14 mouse cellular contexts compared by ENCODE assay signal in genomic region chr9:64227736-64228135, GRCm38 (mm10). TPM values are rescaled to one million over a fixed set of nuclear protein-coding genes. Genes with fewer than 3 reads are reported as not detected.
DNase-seq lines count a peak whose midpoint lies in the region; ATAC-seq and TF ChIP-seq lines count a peak whose summit lies in the region.
"Had no signal": no experiment of that assay in that cellular context is flagged by ENCODE, and none has a peak within 500 bp of the region (broad histone marks: within the 10 kb centered on the region; RNA-seq: fewer than 3 reads in every experiment).

No protein-coding gene starts in this region.

- TF ChIP-seq CTCF in thymus, adult 2 months (IDR thresholded peaks at IDR 0.05; ENCODE audit: borderline replicate concordance, control insufficient read depth, extremely low read depth, insufficient read depth, low read length, poor library complexity) = no peak

- no peak overlapping the region for H3K4me2 ChIP-seq in heart, embryonic 12.5 days
- H3K4me2 ChIP-seq in liver, embryonic 12.5 days = peak overlapping the region; percentile 20; the same call in 1 of the 2 replicates
- H3K4me2 ChIP-seq: embryonic facial prominence, embryonic 13.5 days; liver, embryonic 13.5 days had no signal

- DNase-seq in heart, adult 18-20 months = peak; percentile 14 to 21
- peak; percentile 45 for DNase-seq in T-cell, adult 2 months (ENCODE audit: low spot score)
- DNase-seq in thymus, adult 2 months = peak; percentile 37
- DNase-seq in frontal cortex, postnatal 10 days (ENCODE audit: low spot score in 2 of 2) = no peak
- DNase-seq in limb, embryonic 10.5 days (ENCODE audit: low spot score) = no peak
- DNase-seq in midbrain, embryonic 10.5 days (ENCODE audit: low spot score) = no peak
- DNase-seq: cerebellum, postnatal 14 days; kidney, postnatal 10 days; liver, embryonic 13.5 days had no signal

- no peak for ATAC-seq in heart, embryonic 12.5 days (ENCODE audit: insufficient number of reproducible peaks, low FRiP score)
- ATAC-seq in liver, embryonic 12.5 days = no peak
- ATAC-seq: forebrain, embryonic 16.5 days had no signal

- H3K9me3 ChIP-seq in heart, embryonic 12.5 days (replicated peaks) = no peaks in the 10 kb centered on the region
- H3K9me3 ChIP-seq in liver, embryonic 12.5 days (replicated peaks) = no peaks in the 10 kb centered on the region
- H3K9me3 ChIP-seq in limb, embryonic 10.5 days (replicated peaks) = no peaks in the 10 kb centered on the region
- no peaks in the 10 kb centered on the region for H3K9me3 ChIP-seq in midbrain, embryonic 10.5 days (replicated peaks)
- H3K9me3 ChIP-seq: embryonic facial prominence, embryonic 13.5 days; liver, embryonic 13.5 days had no signal

- H3K27me3 ChIP-seq in heart, embryonic 12.5 days (replicated peaks) = no peaks in the 10 kb centered on the region
- no peaks in the 10 kb centered on the region for H3K27me3 ChIP-seq in liver, embryonic 12.5 days (replicated peaks)
- no peaks in the 10 kb centered on the region for H3K27me3 ChIP-seq in thymus, adult 2 months (ENCODE audit: control insufficient read depth, insufficient read depth, low read length)
- no peaks in the 10 kb centered on the region for H3K27me3 ChIP-seq in limb, embryonic 10.5 days (ENCODE audit: low read depth, poor library complexity, severe bottlenecking)
- H3K27me3 ChIP-seq in midbrain, embryonic 10.5 days (ENCODE audit: low read depth, poor library complexity, severe bottlenecking) = no peaks in the 10 kb centered on the region
- H3K27me3 ChIP-seq: embryonic facial prominence, embryonic 13.5 days; liver, embryonic 13.5 days had no signal

- no peaks in the 10 kb centered on the region for H3K36me3 ChIP-seq in heart, embryonic 12.5 days
- no peaks in the 10 kb centered on the region for H3K36me3 ChIP-seq in liver, embryonic 12.5 days
- H3K36me3 ChIP-seq in thymus, adult 2 months (ENCODE audit: control insufficient read depth, insufficient read depth, low read length) = no peaks in the 10 kb centered on the region
- H3K36me3 ChIP-seq in limb, embryonic 10.5 days = peaks cover 10% of the 10 kb centered on the region; the same call in 1 of the 2 replicates
- H3K36me3 ChIP-seq in midbrain, embryonic 10.5 days = 0 out of 2 replicates have a peak, but pooled peaks cover 6% of the 10 kb centered on the region
- H3K36me3 ChIP-seq: embryonic facial prominence, embryonic 13.5 days had no signal

- H3K4me3 ChIP-seq in heart, embryonic 12.5 days = no peak overlapping the region
- H3K4me3 ChIP-seq in liver, embryonic 12.5 days = no peak overlapping the region
- H3K4me3 ChIP-seq in thymus, adult 2 months (ENCODE audit: control insufficient read depth, insufficient read depth, low read length) = no peak overlapping the region
- no peak overlapping the region for H3K4me3 ChIP-seq in limb, embryonic 10.5 days
- no peak overlapping the region for H3K4me3 ChIP-seq in midbrain, embryonic 10.5 days
- H3K4me3 ChIP-seq: embryonic facial prominence, embryonic 13.5 days; heart, adult 2 months; liver, embryonic 13.5 days had no signal

- no peak for TF ChIP-seq POLR2A in thymus, adult 2 months (IDR thresholded peaks at IDR 0.05; ENCODE audit: control insufficient read depth, extremely low read depth, insufficient read depth, low read length, poor library complexity)

- H3K9ac ChIP-seq in heart, embryonic 12.5 days = no peak overlapping the region
- H3K9ac ChIP-seq in liver, embryonic 12.5 days = no peak overlapping the region
- H3K9ac ChIP-seq: embryonic facial prominence, embryonic 13.5 days; liver, embryonic 13.5 days had no signal

- peaks cover 56% of the 10 kb centered on the region for H3K4me1 ChIP-seq in heart, embryonic 12.5 days (replicated peaks)
- H3K4me1 ChIP-seq in liver, embryonic 12.5 days = peaks cover 24% of the 10 kb centered on the region
- H3K4me1 ChIP-seq in thymus, adult 2 months (replicated peaks; ENCODE audit: control insufficient read depth, insufficient read depth, low read length) = peaks cover 6% of the 10 kb centered on the region
- H3K4me1 ChIP-seq in limb, embryonic 10.5 days = peaks cover 32% of the 10 kb centered on the region
- peaks cover 8% of the 10 kb centered on the region; the same call in 1 of the 2 replicates for H3K4me1 ChIP-seq in midbrain, embryonic 10.5 days

- WGBS in heart, embryonic 12.5 days = 56% methylated on average over 12 of the region's 12 CpGs
- 35% methylated on average over 12 of the region's 12 CpGs for WGBS in liver, embryonic 12.5 days (ENCODE audit: insufficient replicate concordance)
- 4% methylated on average over 12 of the region's 12 CpGs for WGBS in thymus, adult 2 months
- WGBS in limb, embryonic 10.5 days = 90% methylated on average over 12 of the region's 12 CpGs
- 87% methylated on average over 12 of the region's 12 CpGs for WGBS in midbrain, embryonic 10.5 days

- no peak overlapping the region for H3K27ac ChIP-seq in heart, embryonic 12.5 days (ENCODE audit: poor library complexity, severe bottlenecking)
- H3K27ac ChIP-seq in liver, embryonic 12.5 days = no peak overlapping the region
- H3K27ac ChIP-seq in thymus, adult 2 months (ENCODE audit: control insufficient read depth, insufficient read depth, low read length) = peak overlapping the region; percentile 39; the same call in 1 of the 2 replicates
- no peak overlapping the region for H3K27ac ChIP-seq in limb, embryonic 10.5 days
- no peak overlapping the region for H3K27ac ChIP-seq in midbrain, embryonic 10.5 days (replicated peaks)
- H3K27ac ChIP-seq: embryonic facial prominence, embryonic 13.5 days; heart, adult 2 months; liver, embryonic 13.5 days had no signal

RNA-seq across cellular contexts. Expression of gene Uchl4, which starts 7.3 kb away (rescaled TPM):
- total RNA-seq in heart, adult 18-20 months (2021) = 1 to 10 TPM; 3.0 to 3.5 TPM
- 2.7 and 2.8 TPM in 2 replicates for polyA plus RNA-seq in heart, embryonic 12.5 days (2016; fragmentation: Nextera tagmentation; extraction: Ambion mirVana)
- polyA plus RNA-seq in liver, embryonic 12.5 days (2016; fragmentation: Nextera tagmentation; extraction: Ambion mirVana) = 1.5 and 2.0 TPM in 2 replicates
- polyA plus RNA-seq in thymus, adult 2 months (2012; rRNA removed) = 0.18 TPM in 1 of 2 replicates, not detected in the other
- 3.5 and 3.7 TPM in 2 replicates for polyA plus RNA-seq in limb, embryonic 10.5 days (2016; fragmentation: Nextera tagmentation; extraction: Ambion mirVana)
- 3.0 and 3.1 TPM in 2 replicates for polyA plus RNA-seq in midbrain, embryonic 10.5 days (2016; fragmentation: Nextera tagmentation; extraction: Ambion mirVana)

RNA-seq across cellular contexts. Expression of gene Map2k1, which starts 25.7 kb away (rescaled TPM):
- 10 to 100 TPM; 50.1 to 51.8 TPM for total RNA-seq in heart, adult 18-20 months (2021)
- 99.7 and 100 TPM in 2 replicates for polyA plus RNA-seq in heart, embryonic 12.5 days (2016; fragmentation: Nextera tagmentation; extraction: Ambion mirVana)
- polyA plus RNA-seq in liver, embryonic 12.5 days (2016; fragmentation: Nextera tagmentation; extraction: Ambion mirVana) = 41.2 and 43.8 TPM in 2 replicates
- 47.6 and 50.4 TPM in 2 replicates for polyA plus RNA-seq in thymus, adult 2 months (2012; rRNA removed)
- 76.5 and 82.6 TPM in 2 replicates for polyA plus RNA-seq in limb, embryonic 10.5 days (2016; fragmentation: Nextera tagmentation; extraction: Ambion mirVana)
- 75.9 and 86.7 TPM in 2 replicates for polyA plus RNA-seq in midbrain, embryonic 10.5 days (2016; fragmentation: Nextera tagmentation; extraction: Ambion mirVana)

RNA-seq across cellular contexts. Expression of gene Snapc5, which starts 48.7 kb away (rescaled TPM):
- 10 to 100 TPM; 20.2 to 23.9 TPM for total RNA-seq in heart, adult 18-20 months (2021)
- polyA plus RNA-seq in heart, embryonic 12.5 days (2016; fragmentation: Nextera tagmentation; extraction: Ambion mirVana) = 21.9 and 23.0 TPM in 2 replicates
- polyA plus RNA-seq in liver, embryonic 12.5 days (2016; fragmentation: Nextera tagmentation; extraction: Ambion mirVana) = 14.9 and 17.4 TPM in 2 replicates
- 9.2 and 9.6 TPM in 2 replicates for polyA plus RNA-seq in thymus, adult 2 months (2012; rRNA removed)
- polyA plus RNA-seq in limb, embryonic 10.5 days (2016; fragmentation: Nextera tagmentation; extraction: Ambion mirVana) = 28.6 and 31.5 TPM in 2 replicates
- 40.0 and 42.3 TPM in 2 replicates for polyA plus RNA-seq in midbrain, embryonic 10.5 days (2016; fragmentation: Nextera tagmentation; extraction: Ambion mirVana)

RNA-seq across cellular contexts. Expression of gene Tipin, which starts 53.6 kb away (rescaled TPM):
- total RNA-seq in heart, adult 18-20 months (2021) = 10 to 100 TPM in 1 of 2 experiments, 1 to 10 TPM in 1; 9.6 to 12.3 TPM
- 130 and 133 TPM in 2 replicates for polyA plus RNA-seq in heart, embryonic 12.5 days (2016; fragmentation: Nextera tagmentation; extraction: Ambion mirVana)
- polyA plus RNA-seq in liver, embryonic 12.5 days (2016; fragmentation: Nextera tagmentation; extraction: Ambion mirVana) = 269 and 280 TPM in 2 replicates
- polyA plus RNA-seq in thymus, adult 2 months (2012; rRNA removed) = 16.5 and 19.1 TPM in 2 replicates
- 299 and 311 TPM in 2 replicates for polyA plus RNA-seq in limb, embryonic 10.5 days (2016; fragmentation: Nextera tagmentation; extraction: Ambion mirVana)
- 274 and 311 TPM in 2 replicates for polyA plus RNA-seq in midbrain, embryonic 10.5 days (2016; fragmentation: Nextera tagmentation; extraction: Ambion mirVana)

RNA-seq across cellular contexts. Expression of gene Rpl4, which starts 54.6 kb away (rescaled TPM):
- total RNA-seq in heart, adult 18-20 months (2021) = 100 to 1,000 TPM; 464 to 493 TPM
- 801 and 832 TPM in 2 replicates for polyA plus RNA-seq in heart, embryonic 12.5 days (2016; fragmentation: Nextera tagmentation; extraction: Ambion mirVana)
- polyA plus RNA-seq in liver, embryonic 12.5 days (2016; fragmentation: Nextera tagmentation; extraction: Ambion mirVana) = 1,196 and 1,210 TPM in 2 replicates
- polyA plus RNA-seq in thymus, adult 2 months (2012; rRNA removed) = 518 and 600 TPM in 2 replicates
- 1,265 and 1,468 TPM in 2 replicates for polyA plus RNA-seq in limb, embryonic 10.5 days (2016; fragmentation: Nextera tagmentation; extraction: Ambion mirVana)
- 1,053 and 1,229 TPM in 2 replicates for polyA plus RNA-seq in midbrain, embryonic 10.5 days (2016; fragmentation: Nextera tagmentation; extraction: Ambion mirVana)

Comparison
In these comparisons a context has a peak if more than half of its experiments do, and no peak if none do; other contexts are left out.
1. DNase-seq: peak in heart, adult 18-20 months (2 of 2), T-cell, adult 2 months (single experiment) and thymus, adult 2 months (single experiment); none in frontal cortex, postnatal 10 days (0 of 2), limb, embryonic 10.5 days (single experiment) and midbrain, embryonic 10.5 days (single experiment).